Mouse (Mus musculus): ENCODE results near the gene 6030468B19Rik.

GRCm38 (mm10) chr11:117790703-117791440 is 6.6 kb upstream of the 6030468B19Rik start:
- peak; percentile 27 for TF ChIP-seq CTCF (conservative IDR thresholded peaks at IDR 0.05; ENCODE audit: low read length)
- no peak for TF ChIP-seq POU5F1 (IDR thresholded peaks at IDR 0.05; ENCODE audit: borderline replicate concordance, low read length)
- no peak for TF ChIP-seq NANOG (IDR thresholded peaks at IDR 0.05; ENCODE audit: borderline replicate concordance, low read length)
